In genomic region chr13:60486105-60486504, GRCm38 (mm10) we compare ENCODE assay signal across 9 mouse cellular contexts.
DNase-seq lines count a peak whose midpoint lies in the region; ATAC-seq and TF ChIP-seq lines count a peak whose summit lies in the region.
"Had no signal": no experiment of that assay in that cellular context is flagged by ENCODE, and none has a peak within 500 bp of the region (broad histone marks: within the 10 kb centered on the region; RNA-seq: fewer than 3 reads in every experiment).

No protein-coding gene starts in this region.

- 0 out of 2 replicates have a peak, but pooled peaks cover 3% of the 10 kb centered on the region for H3K9me3 ChIP-seq in heart, embryonic 11.5 days (replicated peaks; ENCODE audit: control insufficient read depth, low read length)

- TF ChIP-seq POLR2A in embryonic fibroblast, embryonic 13.5 days (IDR thresholded peaks at IDR 0.05; ENCODE audit: low read depth, low read length) = no peak

- no peaks in the 10 kb centered on the region for H3K36me3 ChIP-seq in heart, embryonic 11.5 days (ENCODE audit: control insufficient read depth, insufficient read depth, low read length)
- H3K36me3 ChIP-seq: neural tube, embryonic 15.5 days had no signal

- no peak overlapping the region for H3K27ac ChIP-seq in heart, embryonic 11.5 days (ENCODE audit: low read depth, low read length)
- H3K27ac ChIP-seq in embryonic fibroblast, embryonic 13.5 days (ENCODE audit: insufficient read depth, low read length) = peak overlapping the region; percentile 3; the same call in 1 of the 2 replicates
- H3K27ac ChIP-seq: neural tube, embryonic 15.5 days had no signal

- ATAC-seq in heart, embryonic 11.5 days (replicated peaks; ENCODE audit: insufficient number of reproducible peaks, low FRiP score, low TSS enrichment) = no peak

- H3K4me2 ChIP-seq in heart, embryonic 11.5 days = no peak overlapping the region
- H3K4me2 ChIP-seq: neural tube, embryonic 15.5 days had no signal

- 68% methylated on average over 2 of the region's 2 CpGs for WGBS in heart, embryonic 11.5 days (ENCODE audit: insufficient replicate concordance)

- TF ChIP-seq CTCF in embryonic fibroblast, embryonic 13.5 days (IDR thresholded peaks at IDR 0.05; ENCODE audit: borderline replicate concordance, insufficient read depth, low read length) = no peak

- H3K4me1 ChIP-seq in heart, embryonic 11.5 days (ENCODE audit: control insufficient read depth, insufficient read depth, low read length) = no peaks in the 10 kb centered on the region
- H3K4me1 ChIP-seq in embryonic fibroblast, embryonic 13.5 days (ENCODE audit: control insufficient read depth, insufficient read depth, low read length) = 0 out of 2 replicates have a peak, but pooled peaks cover 1% of the 10 kb centered on the region

- no peaks in the 10 kb centered on the region for H3K27me3 ChIP-seq in heart, embryonic 11.5 days (ENCODE audit: control insufficient read depth, insufficient read depth, low read length)
- H3K27me3 ChIP-seq: neural tube, embryonic 15.5 days had no signal

- peak; percentile 88 to 92 for DNase-seq in heart, adult 18-20 months
- DNase-seq in R1 (ENCODE audit: low read depth, low spot score) = peak; percentile 27
- peak; percentile 46 to 50 for DNase-seq in kidney, adult 8-10 months
- no peak for DNase-seq in right cerebral cortex, adult 2 months (ENCODE audit: low spot score in 2 of 2)
- no peak for DNase-seq in embryo, embryonic 11 days
- DNase-seq in layer of hippocampus, adult 18-20 months (ENCODE audit: low spot score in 2 of 2) = no peak

- H3K9ac ChIP-seq in heart, embryonic 11.5 days (ENCODE audit: low read depth, low read length) = no peak overlapping the region
- H3K9ac ChIP-seq: neural tube, embryonic 15.5 days had no signal

- H3K4me3 ChIP-seq in heart, embryonic 11.5 days (ENCODE audit: low read depth, low read length) = no peak overlapping the region
- no peak overlapping the region for H3K4me3 ChIP-seq in embryonic fibroblast, embryonic 13.5 days (ENCODE audit: insufficient read depth, low read length)
- H3K4me3 ChIP-seq: neural tube, embryonic 15.5 days had no signal

Comparison
In these comparisons a context has a peak if more than half of its experiments do, and no peak if none do; other contexts are left out.
1. DNase-seq: peak in heart, adult 18-20 months (2 of 2), R1 (single experiment) and kidney, adult 8-10 months (2 of 2); none in right cerebral cortex, adult 2 months (0 of 2), embryo, embryonic 11 days (single experiment) and layer of hippocampus, adult 18-20 months (0 of 2).